Mouse (Mus musculus) kidney, postnatal 36 days (tissue): Measurements from ENCODE around the gene Tmem88b.
"Not testable (repeated sequence)": the region's sequence is repeated elsewhere in the genome, so short reads cannot be mapped to it uniquely, and the experiment has no call there.

Experiments
- DNase-seq, 2 experiments: peaks; one replicate each; pipeline ENCODE4 v3.0.0; 2021 to 2022; ENCODE audit warnings: mixed read lengths in 2 of 2

Gene Tmem88b

DNA sequence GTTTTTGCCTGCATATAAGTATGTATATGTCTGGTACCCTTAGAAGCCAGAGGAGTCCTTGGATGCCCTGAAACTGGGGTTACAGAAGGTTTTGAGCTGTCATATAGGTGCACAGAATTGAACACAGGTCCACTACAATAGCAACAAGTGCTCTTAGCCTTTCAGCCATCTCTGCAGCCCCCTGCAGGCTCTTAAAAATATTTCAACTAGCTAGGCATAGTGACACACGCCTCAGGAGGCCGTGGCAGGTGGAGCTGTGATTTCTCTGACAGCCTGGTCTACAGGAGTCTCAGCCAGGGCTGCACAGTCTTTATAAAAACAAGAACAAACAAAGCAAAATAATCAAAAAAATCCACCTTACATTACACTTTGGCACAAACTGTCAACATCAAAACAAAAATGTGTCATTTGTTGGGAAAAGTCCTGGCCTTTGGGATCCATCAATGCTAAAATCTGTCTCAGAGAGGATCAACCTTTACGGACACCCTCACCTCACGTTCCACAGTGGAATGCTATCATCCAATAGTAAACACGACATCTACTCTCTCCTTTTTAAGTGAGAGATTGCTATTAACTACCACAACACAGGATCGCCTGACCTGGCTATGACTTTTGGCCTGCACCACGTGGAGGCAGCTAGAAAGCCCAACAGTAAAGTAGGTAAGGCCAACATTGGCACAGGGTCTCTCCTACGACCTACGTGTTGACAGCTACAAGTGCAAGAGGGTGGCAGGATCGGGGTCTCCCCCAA is 25.6 kb downstream of the Tmem88b start:
- peak in 1 of 2 experiments; percentile 57 for DNase-seq

DNA sequence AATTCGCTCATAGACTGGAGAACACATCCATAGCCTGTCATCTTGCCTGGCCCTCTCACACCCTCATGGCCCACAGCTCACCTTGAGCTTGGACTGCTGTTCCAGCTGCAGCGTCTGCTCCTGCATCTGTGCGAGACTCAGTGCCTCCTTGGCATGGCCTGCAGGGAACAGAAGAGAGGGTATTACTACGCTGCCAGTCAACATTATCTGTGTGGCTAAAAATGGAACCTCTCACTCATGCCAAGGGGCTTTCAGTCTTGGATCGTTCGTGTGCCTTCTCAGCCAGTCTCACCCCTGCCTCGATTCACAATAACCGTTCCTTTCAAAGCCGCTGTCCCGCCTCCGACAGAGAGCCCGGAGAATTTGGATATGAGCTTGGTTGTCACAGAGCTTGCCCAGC is 28.7 kb downstream of the Tmem88b start:
- no peak for DNase-seq

DNA sequence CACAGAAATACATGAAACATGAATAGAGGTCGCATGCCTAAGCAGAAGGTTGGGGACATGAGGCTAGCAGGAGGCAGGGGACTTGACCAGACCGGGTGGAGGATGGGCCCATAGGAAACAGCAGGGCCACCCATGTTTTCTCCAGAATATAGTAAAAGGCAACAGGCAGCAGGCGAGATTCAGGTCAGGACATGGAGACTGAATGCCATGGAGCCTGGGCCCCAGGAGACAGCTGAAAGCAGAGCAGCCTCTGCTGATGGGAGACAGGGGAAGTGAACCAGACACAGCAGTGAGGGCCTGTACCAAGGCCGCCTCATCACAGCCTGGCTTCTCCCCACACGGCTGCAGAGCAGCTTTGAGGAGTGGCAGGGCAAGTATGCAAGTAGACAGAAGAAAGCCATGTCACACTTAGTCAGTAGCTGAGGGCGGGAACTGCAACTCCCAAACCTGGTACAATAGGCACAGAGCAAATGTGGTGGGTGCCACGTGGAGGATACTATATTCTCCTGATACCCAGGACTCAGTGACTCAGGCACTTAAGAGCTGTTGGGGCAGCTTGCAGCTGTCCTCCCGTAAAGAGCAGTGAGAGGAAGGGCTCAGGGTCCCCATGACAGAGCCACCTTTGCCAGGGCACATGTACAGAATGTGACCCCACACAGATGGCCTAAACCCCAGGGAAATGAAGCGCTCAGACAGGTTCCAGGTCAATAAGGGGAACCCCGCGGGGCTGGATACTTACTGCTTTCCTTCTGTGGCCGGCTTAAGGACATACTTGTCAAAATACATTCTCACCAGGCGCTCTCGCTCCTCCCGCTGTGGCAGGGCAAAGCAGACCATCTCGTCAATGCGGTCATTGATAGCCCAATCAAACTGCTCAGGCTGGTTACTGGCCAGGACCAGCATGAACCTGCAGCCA is 38.8 kb downstream of the Tmem88b start:
- no peak for DNase-seq

DNA sequence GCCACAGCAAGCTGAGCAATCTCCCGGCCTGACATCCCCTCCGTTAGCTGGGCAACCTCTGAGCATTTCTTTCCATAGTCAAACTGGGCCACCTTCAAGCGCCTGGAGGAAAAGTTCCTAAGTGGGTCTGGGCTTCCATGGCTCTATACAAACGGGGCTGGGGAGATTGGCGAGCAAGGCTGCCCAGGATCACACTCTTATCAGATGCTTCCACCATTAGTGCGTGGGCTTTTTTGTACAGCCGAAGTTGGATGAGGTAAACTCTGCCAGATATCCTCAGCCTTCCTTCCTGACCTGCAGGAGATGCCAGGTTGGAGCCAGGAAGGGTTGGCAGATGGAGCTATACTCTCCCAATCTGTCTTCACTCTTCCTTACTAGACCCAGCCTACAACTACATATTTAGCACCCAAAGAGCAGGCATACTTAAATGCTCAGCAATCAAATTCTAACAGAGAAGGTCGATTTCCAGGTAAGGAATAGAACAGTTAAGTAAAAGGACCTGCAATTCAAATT is 39.6 kb downstream of the Tmem88b start:
- no peak for DNase-seq

DNA sequence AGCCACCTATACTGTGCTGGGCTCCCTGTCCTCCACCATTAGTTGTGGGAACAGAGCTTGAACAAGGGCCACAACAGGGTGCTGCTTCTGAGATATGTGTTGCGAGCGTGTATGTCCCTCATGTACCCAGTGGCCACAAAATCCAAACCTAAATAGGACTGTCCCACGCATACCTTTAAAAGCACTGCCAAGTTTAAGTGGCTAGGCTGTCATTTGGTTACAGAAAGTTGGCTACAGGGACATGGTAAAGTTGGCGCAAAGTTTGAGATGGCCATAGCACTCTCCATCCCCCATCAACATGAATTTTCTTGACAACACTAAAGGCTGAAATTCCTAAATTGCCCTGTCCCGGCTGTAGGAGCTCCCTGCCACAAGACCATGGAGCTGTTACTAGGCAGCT is 40.5 kb downstream of the Tmem88b start:
- DNase-seq: no peak

DNA sequence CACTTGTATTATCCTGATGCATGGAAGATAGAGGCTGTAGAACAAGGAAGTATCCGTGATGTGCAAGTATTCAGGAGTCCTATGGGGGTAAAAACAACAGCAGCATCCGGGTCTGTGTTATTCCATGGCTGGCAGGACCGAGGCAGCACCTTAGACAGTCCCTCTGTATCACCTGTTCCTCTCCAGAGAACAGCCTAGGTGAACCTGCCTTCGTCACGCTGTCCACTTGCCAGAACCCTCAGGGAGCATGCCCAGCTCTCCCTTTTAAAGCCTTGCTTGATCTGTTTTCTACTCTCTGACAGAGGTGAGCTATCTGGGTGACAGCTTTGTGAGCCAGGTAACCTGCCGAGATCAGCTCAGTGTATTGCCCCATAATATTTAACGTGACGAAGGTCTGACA is 41.2 kb downstream of the Tmem88b start:
- DNase-seq: no peak

DNA sequence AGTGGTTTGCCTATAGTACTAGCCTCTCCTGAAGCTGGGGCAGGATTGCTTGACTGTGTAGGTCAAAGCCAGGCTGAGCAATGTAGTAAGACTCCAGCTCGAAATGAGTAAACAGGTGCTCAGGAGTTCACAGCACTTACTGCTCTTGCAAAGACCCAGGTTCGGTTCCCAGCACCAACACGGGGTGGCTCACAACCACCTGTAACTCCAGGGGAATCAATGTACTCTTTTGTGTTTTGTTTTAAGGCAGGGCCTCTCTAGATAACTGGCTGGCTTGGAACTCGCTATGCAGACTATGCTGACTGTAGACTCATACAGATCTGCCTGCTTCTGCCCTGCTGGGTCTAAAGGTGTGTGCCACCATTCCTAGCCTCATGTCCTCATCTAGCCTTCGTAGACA is 43.0 kb downstream of the Tmem88b start:
- no peak for DNase-seq

DNA sequence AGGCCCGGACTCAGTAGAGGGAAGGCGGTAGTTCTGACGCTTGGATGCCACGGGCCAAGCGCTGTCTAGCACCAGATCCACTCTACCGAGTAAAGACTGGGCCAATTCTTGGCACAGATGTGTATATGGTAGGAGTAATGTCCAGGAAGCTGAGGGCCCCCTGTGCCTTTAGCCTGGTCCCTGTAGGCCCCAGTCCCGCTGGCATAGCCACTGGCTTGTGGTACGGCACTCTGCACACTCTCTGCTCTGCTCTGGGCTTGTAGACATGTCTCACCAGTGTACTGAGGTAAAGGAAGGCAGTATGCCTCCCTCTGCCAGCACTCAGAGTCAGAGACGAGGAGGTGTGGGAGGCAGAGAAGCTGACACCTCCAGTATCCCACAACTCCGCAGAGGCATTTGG is 45.0 kb downstream of the Tmem88b start:
- not testable (repeated sequence) for DNase-seq

DNA sequence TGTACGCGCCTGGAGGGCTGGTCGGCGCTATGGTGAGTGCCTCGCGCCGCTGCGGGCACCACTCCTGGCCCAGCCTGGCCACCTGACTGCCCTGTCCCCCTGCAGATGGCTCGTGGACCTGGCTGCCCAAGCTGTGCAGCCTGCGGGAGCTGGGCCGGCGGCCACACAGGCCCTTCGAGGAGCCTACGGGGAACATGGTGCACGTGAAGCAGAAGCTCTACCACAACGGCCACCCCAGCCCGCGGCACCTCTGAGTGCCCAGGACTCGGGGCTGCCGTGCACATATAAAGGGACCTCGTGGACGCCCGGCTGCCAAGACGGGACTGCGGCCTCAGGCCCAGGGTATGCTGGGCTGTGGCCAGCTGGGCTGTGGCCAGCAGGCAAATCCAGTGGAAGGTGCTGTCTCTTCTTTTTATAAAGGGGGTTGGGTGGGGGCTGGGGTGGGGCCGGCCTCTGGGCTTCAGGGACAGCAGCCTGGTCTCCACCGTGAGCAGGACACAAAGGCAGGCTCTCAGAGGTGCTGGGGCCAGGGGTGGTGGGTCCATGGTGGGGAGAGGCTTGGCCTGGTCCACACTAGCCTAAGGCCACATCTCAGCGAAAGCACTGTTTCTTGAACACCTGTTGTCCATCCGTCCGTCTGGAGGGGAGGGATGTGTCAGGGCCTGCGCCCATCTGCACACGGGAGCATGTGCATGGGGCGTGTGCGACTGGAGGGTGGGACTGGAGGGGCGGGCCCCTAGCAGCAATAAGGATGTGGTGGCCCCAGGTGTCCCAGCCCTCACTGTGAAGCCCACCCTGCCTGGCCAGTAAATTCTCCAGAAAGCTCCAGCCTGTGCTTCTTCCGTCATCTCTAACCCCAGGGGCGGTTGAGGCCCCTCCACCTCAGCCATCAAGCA is 45.7 kb downstream of the Tmem88b start:
- peak in 1 of 2 experiments; percentile 60 for DNase-seq

DNA sequence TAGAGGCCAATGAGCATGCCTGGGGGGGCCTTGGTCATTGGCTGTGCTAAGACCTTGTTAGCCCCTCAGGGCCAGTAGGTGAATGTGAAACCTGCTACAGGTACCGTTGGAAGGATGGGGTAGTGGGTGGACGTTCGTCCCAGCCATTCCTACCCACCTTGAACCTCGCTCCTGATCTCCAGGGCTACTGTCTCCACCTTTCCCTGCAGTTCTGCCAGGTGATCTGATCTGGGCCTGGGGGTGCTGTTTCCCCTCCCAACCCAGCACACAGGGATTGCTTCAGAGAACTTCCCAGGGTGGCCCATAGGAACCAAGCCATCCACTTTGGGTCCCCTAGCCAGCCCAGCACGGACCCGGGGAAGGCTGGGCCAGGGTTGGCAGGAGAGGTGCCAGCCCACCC is 46.5 kb downstream of the Tmem88b start:
- DNase-seq: peak in 1 of 2 experiments; percentile 20

DNA sequence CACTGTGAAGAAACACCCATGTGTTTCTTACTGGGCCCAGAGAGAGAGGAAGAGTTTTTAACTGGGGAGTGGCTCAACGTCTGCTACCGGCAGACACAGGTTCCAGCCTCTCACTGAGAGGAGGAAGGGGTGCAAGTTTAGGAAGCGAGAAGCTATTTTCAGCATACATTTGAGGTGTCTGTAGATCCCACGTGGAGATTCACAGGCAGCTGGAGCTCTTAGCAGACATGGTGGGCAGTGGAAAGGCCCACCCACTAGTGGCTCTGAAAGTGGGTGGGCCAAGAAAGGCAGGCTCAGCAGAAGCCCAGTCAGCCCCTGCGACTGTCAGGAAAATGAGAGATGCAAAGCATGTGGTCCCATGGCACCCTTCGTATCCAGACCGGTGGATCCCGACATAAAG is 47.4 kb downstream of the Tmem88b start:
- DNase-seq: no peak

DNA sequence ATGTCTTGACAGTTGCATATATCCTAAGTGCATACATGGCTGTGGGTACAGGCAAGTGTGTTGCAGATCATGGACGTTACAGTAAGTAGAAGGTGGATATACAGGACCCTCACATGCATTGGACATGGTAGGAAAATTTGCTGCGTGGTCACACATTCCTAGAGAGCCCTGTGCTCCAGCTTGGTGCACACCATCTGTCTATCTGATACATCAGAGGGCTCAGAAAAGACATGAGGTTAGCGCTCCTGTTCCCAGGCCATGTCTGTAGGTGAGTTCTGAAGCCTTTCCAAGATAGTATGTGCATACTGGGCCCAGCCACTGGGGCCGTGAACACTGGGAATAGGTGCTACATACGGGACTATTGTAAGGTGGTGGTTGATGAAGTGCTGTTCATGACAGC is 49.3 kb downstream of the Tmem88b start:
- no peak for DNase-seq

DNA sequence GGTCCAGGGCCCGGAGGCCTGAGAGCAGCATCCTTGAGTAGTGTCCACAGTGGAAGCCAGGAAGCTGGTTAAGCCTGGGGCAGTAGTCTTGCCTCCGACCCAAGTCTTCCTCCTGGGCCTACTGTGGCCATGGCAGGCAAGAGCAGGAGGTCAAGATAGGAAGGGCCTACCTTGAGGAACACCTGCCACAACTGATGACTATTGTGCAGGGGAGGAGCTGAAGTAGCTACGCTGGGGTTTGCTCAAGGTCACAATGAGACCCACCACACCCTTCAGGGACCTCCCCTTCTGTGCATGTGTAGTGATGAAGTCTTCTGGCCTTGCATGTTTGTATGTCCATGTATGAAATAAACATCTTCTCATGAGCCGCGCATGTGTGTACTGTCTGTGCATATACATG is 49.9 kb downstream of the Tmem88b start:
- no peak for DNase-seq

DNA sequence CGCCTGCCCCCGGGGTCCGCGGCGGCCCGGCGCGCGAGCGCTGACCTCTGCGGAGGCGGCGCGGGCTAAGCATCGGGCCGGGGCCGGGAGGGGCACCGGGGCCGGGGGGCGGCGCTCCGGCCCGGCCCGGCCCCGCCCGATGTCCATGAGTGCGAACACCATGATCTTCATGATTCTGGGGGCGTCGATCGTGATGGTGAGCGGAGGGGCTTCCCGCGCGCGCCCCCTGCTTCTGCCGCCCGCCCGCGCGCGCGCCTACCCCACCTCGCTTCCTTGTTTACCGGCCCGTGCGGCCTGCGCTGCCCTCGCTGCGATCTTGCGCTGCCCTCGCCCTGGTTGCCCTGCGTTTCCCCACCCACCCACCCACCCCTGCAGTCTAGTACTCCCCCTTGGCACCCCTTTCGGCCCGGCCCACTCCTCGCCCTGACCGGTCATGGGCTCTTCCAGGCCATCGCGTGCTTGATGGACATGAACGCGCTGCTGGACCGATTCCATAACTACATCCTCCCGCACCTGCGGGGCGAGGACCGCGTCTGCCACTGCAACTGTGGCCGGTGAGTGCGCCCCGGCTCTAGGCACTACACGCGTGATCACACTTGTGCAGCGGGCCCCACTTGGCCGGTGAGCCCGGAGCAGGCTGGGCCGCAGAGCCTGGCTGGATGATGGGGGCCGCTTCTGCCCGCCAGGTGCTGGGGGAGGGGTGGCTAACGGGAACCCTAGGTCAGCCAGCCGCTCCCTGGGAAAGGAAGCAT is 50.5 kb downstream of the Tmem88b start:
- peak; percentile 40 to 68 for DNase-seq

DNA sequence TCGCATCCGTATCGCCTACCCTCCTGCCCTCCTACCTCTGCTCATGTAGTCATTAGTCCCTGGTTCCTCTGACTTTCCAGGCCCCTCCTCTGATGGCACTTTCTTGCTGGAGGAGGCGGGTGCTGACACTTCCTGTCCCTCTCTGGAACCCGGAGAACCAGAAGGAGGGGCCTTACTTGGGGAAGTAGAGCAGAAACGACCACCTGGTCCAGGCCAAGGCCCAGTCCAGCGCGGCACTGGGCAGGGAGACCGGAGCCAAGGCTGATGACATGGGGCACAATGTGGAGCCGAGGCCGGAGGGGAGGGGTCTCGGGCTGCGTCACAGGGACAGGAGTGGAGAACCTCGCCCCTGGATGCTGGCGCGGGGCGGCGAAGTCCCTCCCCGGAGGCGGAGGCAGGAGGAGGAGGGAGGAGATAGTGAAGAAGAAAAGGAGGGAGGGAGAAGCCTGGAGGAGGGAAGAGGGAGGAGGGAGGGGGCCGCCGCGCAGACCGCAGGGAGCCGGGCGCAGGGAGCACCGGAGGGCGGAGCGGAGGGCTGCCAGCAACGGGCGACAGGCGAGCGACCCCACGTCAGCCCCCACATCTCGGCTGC is 51.2 kb downstream of the Tmem88b start, which contains the start of gene Tmem240:
TSS of gene Tmem240 (plus strand) at position 451 of the 592 bp plus-strand sequence.
- DNase-seq: peak; percentile 87 to 88

DNA sequence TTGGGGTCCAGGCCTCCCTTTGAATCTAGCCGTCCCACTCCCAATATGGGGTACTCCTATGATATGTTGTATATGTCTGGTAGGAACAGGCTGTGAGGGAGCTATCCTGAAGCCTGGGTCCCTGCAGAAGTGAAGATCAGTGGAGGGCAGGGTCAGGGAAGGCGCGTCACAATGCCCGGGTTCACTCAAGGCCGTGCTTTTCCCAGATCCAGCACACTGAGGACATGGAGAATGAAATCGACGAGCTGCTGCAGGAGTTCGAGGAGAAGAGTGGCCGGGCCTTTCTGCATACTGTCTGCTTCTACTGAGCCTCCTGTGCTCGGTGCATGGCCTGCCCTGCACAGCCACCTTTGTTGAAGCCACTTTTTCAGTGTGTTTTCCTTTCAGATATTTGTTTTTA is 52.4 kb downstream of the Tmem88b start:
- DNase-seq: no peak
